ENCODE assay signal across 22 mouse cellular contexts in the genomic region with DNA sequence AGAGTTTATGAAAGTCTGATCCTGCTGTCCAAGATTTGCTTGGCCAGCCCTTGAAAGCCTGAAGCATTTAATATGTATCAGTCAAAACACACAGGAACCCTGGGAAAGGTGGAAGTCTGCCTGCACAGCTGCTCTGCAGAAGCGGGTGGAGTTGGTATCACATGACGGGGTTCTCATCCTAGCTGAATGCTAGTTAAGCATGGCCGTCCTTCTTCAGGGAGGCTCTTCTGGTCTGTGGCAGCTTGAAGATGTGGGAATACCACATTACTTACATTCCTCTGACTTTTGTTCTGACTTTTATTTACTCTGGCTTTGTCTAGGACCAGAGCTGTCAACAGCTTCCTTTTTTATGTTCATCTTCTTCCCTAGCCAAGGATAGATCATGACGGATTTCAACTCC.
DNase-seq lines count a peak whose midpoint lies in the region; ATAC-seq lines count a peak whose summit lies in the region.
"Had no signal": no experiment of that assay in that cellular context is flagged by ENCODE, and none has a peak within 500 bp of the region (broad histone marks: within the 10 kb centered on the region; RNA-seq: fewer than 3 reads in every experiment).

No protein-coding gene starts in this region.

- no peaks in the 10 kb centered on the region for H3K36me3 ChIP-seq in kidney, embryonic 15.5 days
- no peaks in the 10 kb centered on the region for H3K36me3 ChIP-seq in liver, embryonic 12.5 days
- H3K36me3 ChIP-seq: heart, embryonic 13.5 days; hindbrain, embryonic 13.5 days; intestine, embryonic 15.5 days; limb, embryonic 13.5 days; midbrain, embryonic 13.5 days had no signal

- H3K9me3 ChIP-seq in kidney, embryonic 15.5 days (replicated peaks) = no peaks in the 10 kb centered on the region
- H3K9me3 ChIP-seq in liver, embryonic 12.5 days (replicated peaks) = no peaks in the 10 kb centered on the region
- H3K9me3 ChIP-seq: heart, embryonic 13.5 days; hindbrain, embryonic 13.5 days; intestine, embryonic 15.5 days; limb, embryonic 13.5 days; midbrain, embryonic 13.5 days had no signal

- H3K4me2 ChIP-seq in kidney, embryonic 15.5 days = no peak overlapping the region
- no peak overlapping the region for H3K4me2 ChIP-seq in liver, embryonic 12.5 days
- H3K4me2 ChIP-seq: heart, embryonic 13.5 days; hindbrain, embryonic 13.5 days; intestine, embryonic 15.5 days; limb, embryonic 13.5 days; midbrain, embryonic 13.5 days had no signal

- peak; percentile 22 for DNase-seq in kidney, postnatal 10 days
- peak; percentile 45 for DNase-seq in R1 (ENCODE audit: low read depth, low spot score)
- DNase-seq in fibroblast of lung, adult 2 months (ENCODE audit: low read depth) = peak; percentile 88
- peak; percentile 17 to 40 for DNase-seq in heart, postnatal 14 days
- no peak for DNase-seq in lung, postnatal 14 days
- no peak for DNase-seq in cerebellum, postnatal 4 days (ENCODE audit: low spot score in 2 of 2)
- DNase-seq: adrenal gland, adult 2 months; cerebellum, adult 18-20 months; forebrain, postnatal 0 days; kidney, postnatal 36 days; liver, postnatal 0 days; thymus, postnatal 36 days had no signal

- 43% methylated on average over 4 of the region's 4 CpGs for WGBS in kidney, embryonic 15.5 days
- WGBS in liver, embryonic 12.5 days (ENCODE audit: insufficient replicate concordance) = 55% methylated on average over 4 of the region's 4 CpGs

- ATAC-seq in kidney, embryonic 15.5 days (replicated peaks; ENCODE audit: low FRiP score) = no peak
- ATAC-seq in liver, embryonic 12.5 days = no peak
- ATAC-seq: forebrain, postnatal 0 days; intestine, embryonic 15.5 days; liver, postnatal 0 days; midbrain, embryonic 13.5 days had no signal

- H3K27ac ChIP-seq in kidney, embryonic 15.5 days = no peak overlapping the region
- H3K27ac ChIP-seq in liver, embryonic 12.5 days = no peak overlapping the region
- H3K27ac ChIP-seq: heart, embryonic 13.5 days; hindbrain, embryonic 13.5 days; intestine, embryonic 15.5 days; left cerebral cortex, adult 2 months; limb, embryonic 13.5 days; macrophage; midbrain, embryonic 13.5 days had no signal

- H3K9ac ChIP-seq in kidney, embryonic 15.5 days = no peak overlapping the region
- H3K9ac ChIP-seq in liver, embryonic 12.5 days = no peak overlapping the region
- H3K9ac ChIP-seq: forebrain, postnatal 0 days; heart, embryonic 13.5 days; hindbrain, embryonic 13.5 days; intestine, embryonic 15.5 days; limb, embryonic 13.5 days; liver, postnatal 0 days; midbrain, embryonic 13.5 days had no signal

- H3K4me1 ChIP-seq in kidney, embryonic 15.5 days = no peaks in the 10 kb centered on the region
- H3K4me1 ChIP-seq in liver, embryonic 12.5 days = no peaks in the 10 kb centered on the region
- H3K4me1 ChIP-seq: hindbrain, embryonic 13.5 days; intestine, embryonic 15.5 days had no signal

- intact Hi-C loops in heart, postnatal 14 days (cut with DNase I) = no loop called here

- H3K4me3 ChIP-seq in kidney, embryonic 15.5 days (replicated peaks) = no peak overlapping the region
- no peak overlapping the region for H3K4me3 ChIP-seq in liver, embryonic 12.5 days
- H3K4me3 ChIP-seq: heart, embryonic 13.5 days; hindbrain, embryonic 13.5 days; intestine, embryonic 15.5 days; left cerebral cortex, adult 2 months; limb, embryonic 13.5 days; midbrain, embryonic 13.5 days had no signal

- no peaks in the 10 kb centered on the region for H3K27me3 ChIP-seq in kidney, embryonic 15.5 days
- no peaks in the 10 kb centered on the region for H3K27me3 ChIP-seq in liver, embryonic 12.5 days (replicated peaks)
- H3K27me3 ChIP-seq: CH12.LX; heart, embryonic 13.5 days; hindbrain, embryonic 13.5 days; intestine, embryonic 15.5 days; midbrain, embryonic 13.5 days had no signal

Comparison
In these comparisons a context has a peak if more than half of its experiments do, and no peak if none do; other contexts are left out.
1. DNase-seq: peak in kidney, postnatal 10 days (single experiment), R1 (single experiment), fibroblast of lung, adult 2 months (single experiment) and heart, postnatal 14 days (2 of 2); none in lung, postnatal 14 days (single experiment) and cerebellum, postnatal 4 days (0 of 2).